Mouse (Mus musculus) intestine, postnatal 0 days (tissue): ENCODE measurements at regions not wholly inside any gene's neighbourhood (a gene's known extent, or its start where the extent isn't known, plus 50 kb on each side); places are given as distances from the start of the nearest gene placed in this dataset.

ENCODE experiments used
- ATAC-seq: fragments of 200-750 bp; cut with Nextera tagmentation; 2 replicates; pipeline ENCODE4 v1.8.0; 2017; ENCODE audit warnings: mild to moderate bottlenecking, moderate TSS enrichment, moderate library complexity
- H3K27ac ChIP-seq: fragments of 300-500 bp; sonication (generic); 2 replicates; pipeline ENCODE4 v1.5.1; 2014; ENCODE audit warnings: mild to moderate bottlenecking, low read depth, low read length, moderate library complexity
- H3K27me3 ChIP-seq: fragments of 300-500 bp; sonication (generic); replicated peaks from 2 replicates; pipeline ENCODE4 v1.6.1; 2014; ENCODE audit warnings: low read length, mixed read lengths; ENCODE audit not compliant: control insufficient read depth, insufficient read depth
- H3K36me3 ChIP-seq: fragments of 300-500 bp; sonication (generic); 2 replicates; pipeline ENCODE4 v1.6.1; 2014; ENCODE audit warnings: mild to moderate bottlenecking, moderate library complexity; ENCODE audit not compliant: control insufficient read depth, insufficient read depth
- H3K4me1 ChIP-seq: fragments of 300-500 bp; sonication (generic); replicated peaks from 2 replicates; pipeline ENCODE4 v1.6.1; 2014; ENCODE audit warnings: antibody characterized with exemption, low read length, mixed read lengths; ENCODE audit not compliant: control insufficient read depth, insufficient read depth
- H3K4me2 ChIP-seq: fragments of 300-500 bp; sonication (generic); replicated peaks from 2 replicates; pipeline ENCODE4 v1.6.1; 2014; ENCODE audit warnings: low read depth, mild to moderate bottlenecking, moderate library complexity
- H3K4me3 ChIP-seq: fragments of 300-500 bp; sonication (generic); 2 replicates; pipeline ENCODE4 v1.5.1; 2014; ENCODE audit warnings: low read depth, low read length
- H3K9ac ChIP-seq: fragments of 300-500 bp; sonication (generic); 2 replicates; pipeline ENCODE4 v1.6.1; 2014; ENCODE audit warnings: mild to moderate bottlenecking, low read depth, low read length
- H3K9me3 ChIP-seq: fragments of 300-500 bp; sonication (generic); 2 replicates; pipeline ENCODE4 v1.6.1; 2016; ENCODE audit warnings: mixed run types; ENCODE audit not compliant: control insufficient read depth
- CTCF ChIP-seq: sonication (generic); IDR thresholded peaks from 2 replicates; pipeline ENCODE4 v1.5.1; 2016; ENCODE audit warnings: low read depth, mild to moderate bottlenecking, control low read depth, antibody characterized with exemption, moderate library complexity
- WGBS: fragments of 180-500 bp; shearing (Covaris S2); extraction: QIAGEN DNeasy Blood & Tissue Kit; methylation state at CpG from one replicate; pipeline ENCODE4 v1.1.7; 2014; 5-methylcytosine and 5-hydroxymethylcytosine counted together

GRCm38 (mm10) chr1:143946933-143947332 is 57.0 kb downstream of the Rgs2 start:
- H3K36me3 ChIP-seq = no peaks in the 10 kb centered on the region
- no peak for ATAC-seq
- H3K4me1 ChIP-seq = no peaks in the 10 kb centered on the region

GRCm38 (mm10) chr1:143941465-143941864 is 62.5 kb downstream of the Rgs2 start:
- Histone ChIP-seq H3K4me2 (no peak overlapping the region), H3K9me3 (no peaks in the 10 kb centered on the region), H3K4me1 (no peaks in the 10 kb centered on the region), H3K36me3 (no peaks in the 10 kb centered on the region), H3K9ac (no peak overlapping the region), H3K27ac (no peak overlapping the region), H3K4me3 (no peak overlapping the region), H3K27me3 (no peaks in the 10 kb centered on the region)
- no peak for TF ChIP-seq CTCF
- WGBS = 67% methylated on average over 5 of the region's 5 CpGs
- no peak for ATAC-seq

More at GRCm38 (mm10) chr1:143946933-143947332, 57.0 kb downstream of the Rgs2 start:
- Histone ChIP-seq H3K9me3 (no peaks in the 10 kb centered on the region), H3K4me3 (no peak overlapping the region), H3K27me3 (no peaks in the 10 kb centered on the region), H3K4me2 (no peak overlapping the region), H3K9ac (no peak overlapping the region), H3K27ac (no peak overlapping the region)
- TF ChIP-seq CTCF = no peak

DNA sequence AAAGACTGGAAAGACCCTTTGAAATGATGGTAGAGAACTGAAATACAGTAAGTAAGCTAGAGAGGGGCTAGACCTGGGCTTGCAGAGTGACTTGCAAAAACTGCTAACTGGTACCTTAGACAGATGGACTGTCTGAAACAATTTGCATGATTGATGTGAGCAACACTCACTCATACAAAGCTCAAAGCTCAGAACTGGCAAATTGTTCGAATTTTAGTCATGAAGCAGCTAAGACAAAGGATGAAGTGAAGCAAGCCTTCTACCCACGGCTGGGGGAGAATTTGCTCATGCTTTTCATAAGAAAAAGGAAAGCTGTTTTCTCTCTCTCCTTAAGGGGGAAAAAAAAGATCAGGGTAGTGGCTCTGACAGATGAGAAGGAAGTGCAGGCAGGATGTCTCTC is 64.5 kb downstream of the Rgs2 start:
- Histone ChIP-seq H3K27me3 (no peaks in the 10 kb centered on the region), H3K9ac (no peak overlapping the region), H3K4me3 (no peak overlapping the region), H3K4me1 (no peaks in the 10 kb centered on the region), H3K36me3 (no peaks in the 10 kb centered on the region), H3K4me2 (no peak overlapping the region), H3K27ac (no peak overlapping the region), H3K9me3 (no peaks in the 10 kb centered on the region)
- WGBS = 52% methylated on average over 2 of the region's 2 CpGs
- ATAC-seq = no peak
- TF ChIP-seq CTCF = no peak

GRCm38 (mm10) chr1:143938569-143938968 is 65.4 kb downstream of the Rgs2 start:
- TF ChIP-seq CTCF = no peak
- Histone ChIP-seq H3K27me3 (no peaks in the 10 kb centered on the region), H3K27ac (no peak overlapping the region), H3K9me3 (no peaks in the 10 kb centered on the region), H3K4me1 (no peaks in the 10 kb centered on the region), H3K9ac (no peak overlapping the region), H3K4me2 (no peak overlapping the region), H3K4me3 (no peak overlapping the region), H3K36me3 (no peaks in the 10 kb centered on the region)
- 64% methylated on average over 3 of the region's 3 CpGs for WGBS
- no peak for ATAC-seq

DNA sequence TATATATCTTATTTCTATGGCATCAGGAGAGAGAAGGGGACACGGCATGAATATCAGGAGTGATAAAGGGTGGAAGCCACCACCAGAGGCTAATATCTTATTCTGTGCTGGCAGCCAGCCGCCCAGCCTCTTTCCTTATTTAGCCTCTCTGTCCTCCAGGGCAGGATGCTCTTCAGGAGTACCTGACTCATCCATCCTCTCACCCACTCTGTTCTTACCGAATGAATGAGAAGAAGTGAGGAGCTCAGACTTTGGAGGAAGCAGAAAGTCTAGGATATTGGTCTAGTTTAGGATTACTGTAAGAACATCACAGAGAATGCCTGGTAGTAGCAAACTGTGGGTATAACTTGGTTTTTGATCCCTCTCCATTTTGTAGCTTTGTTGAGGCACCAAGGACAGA is 73.2 kb downstream of the Rgs2 start:
- H3K4me1 ChIP-seq = no peaks in the 10 kb centered on the region
- no peaks in the 10 kb centered on the region for H3K36me3 ChIP-seq
- no peaks in the 10 kb centered on the region for H3K27me3 ChIP-seq
- no peak overlapping the region for H3K9ac ChIP-seq
- no peak overlapping the region for H3K4me2 ChIP-seq
- H3K9me3 ChIP-seq = no peaks in the 10 kb centered on the region
- no peak for TF ChIP-seq CTCF
- no peak overlapping the region for H3K4me3 ChIP-seq
- no peak for ATAC-seq
- no peak overlapping the region for H3K27ac ChIP-seq
- WGBS = 77% methylated on average over 3 of the region's 3 CpGs

DNA sequence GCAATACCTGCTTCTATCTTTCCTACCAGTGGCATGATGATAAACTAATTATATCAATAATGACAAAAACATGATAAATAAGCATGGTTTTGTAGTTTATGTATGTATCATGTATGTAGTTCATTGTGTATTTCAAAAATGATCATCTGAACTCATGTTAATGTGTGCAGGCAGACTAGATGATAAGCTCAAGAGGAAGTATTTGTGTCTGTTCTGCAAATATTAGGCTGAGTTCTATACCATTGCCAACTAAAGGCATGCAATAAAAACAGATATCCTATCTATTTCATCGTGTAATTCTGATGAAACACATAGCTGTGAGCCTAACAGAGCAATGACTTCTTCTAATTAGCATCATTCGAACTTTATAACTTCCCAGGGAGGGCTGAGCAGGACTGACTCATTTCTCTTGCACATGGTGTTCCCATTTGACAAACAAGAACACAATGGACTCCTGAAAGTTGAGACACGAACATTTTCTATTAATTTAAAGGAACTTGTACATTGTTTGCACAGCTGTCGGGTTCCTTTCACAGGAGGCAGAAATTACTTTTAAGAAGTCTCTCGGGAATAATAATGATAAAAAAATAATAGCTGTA is 74.3 kb downstream of the Rgs2 start:
- Histone ChIP-seq H3K27me3 (no peaks in the 10 kb centered on the region), H3K4me3 (no peak overlapping the region), H3K4me2 (no peak overlapping the region), H3K9ac (no peak overlapping the region), H3K27ac (no peak overlapping the region), H3K9me3 (no peaks in the 10 kb centered on the region), H3K36me3 (no peaks in the 10 kb centered on the region), H3K4me1 (no peaks in the 10 kb centered on the region)
- TF ChIP-seq CTCF = no peak
- 42% methylated on average over 5 of the region's 5 CpGs for WGBS
- no peak for ATAC-seq

DNA sequence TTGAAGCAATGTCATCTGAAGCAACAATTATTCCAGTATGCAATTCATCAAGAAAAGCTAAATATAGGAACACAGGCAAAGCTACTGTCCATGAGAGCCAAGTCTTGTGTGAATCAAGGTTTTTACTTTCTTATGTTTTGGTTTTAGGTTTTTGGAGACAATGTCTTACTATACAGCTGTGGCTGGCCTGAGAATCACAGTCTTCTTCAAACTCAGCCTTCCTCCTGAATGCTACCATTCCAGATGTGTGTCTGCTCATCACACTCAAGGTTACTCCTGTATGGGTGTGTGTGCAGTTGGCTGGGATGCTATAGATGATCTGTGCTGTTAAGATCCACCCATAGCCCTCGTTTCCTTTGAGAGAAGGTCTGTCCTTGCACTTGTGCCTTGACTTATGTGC is 81.5 kb downstream of the Rgs2 start:
- Histone ChIP-seq H3K4me2 (no peak overlapping the region), H3K27ac (no peak overlapping the region), H3K4me1 (no peaks in the 10 kb centered on the region)

More for the DNA sequence above, 81.5 kb downstream of the Rgs2 start:
- no peaks in the 10 kb centered on the region for H3K9me3 ChIP-seq
- H3K4me3 ChIP-seq = no peak overlapping the region
- no peak for ATAC-seq
- no peak for TF ChIP-seq CTCF
- H3K27me3 ChIP-seq = no peaks in the 10 kb centered on the region
- H3K36me3 ChIP-seq = no peaks in the 10 kb centered on the region
- no peak overlapping the region for H3K9ac ChIP-seq
- 59% methylated on average over 1 of the region's 1 CpGs for WGBS
